Mouse (Mus musculus): Measurements from ENCODE around the gene Rps12-ps3.

Gene Rps12-ps3

GRCm38 (mm10) chr19:59351151-59351889 lies 29.2 kb downstream of the Rps12-ps3 start:
- no peak for DNase-seq (ENCODE audit: low spot score)

DNA sequence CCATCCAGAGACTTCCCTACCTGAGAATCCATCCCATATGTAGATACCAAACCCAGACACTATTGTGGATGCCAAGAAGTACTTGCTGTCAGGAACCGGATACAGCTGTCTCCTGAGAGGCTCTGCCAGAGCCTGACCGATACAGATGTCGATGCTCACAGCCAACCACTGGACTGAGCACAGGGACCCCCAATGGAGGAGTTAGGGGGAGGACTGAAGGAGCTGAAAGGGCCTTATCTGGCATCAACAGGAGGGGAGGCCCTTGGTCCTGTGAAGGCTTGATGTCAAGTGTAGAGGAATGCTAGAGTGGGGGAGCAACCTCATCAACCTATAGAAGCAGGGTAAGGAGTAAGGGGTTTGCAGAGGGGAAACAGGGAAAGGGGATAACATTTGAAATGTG lies 30.7 kb downstream of the Rps12-ps3 start:
- no peak for DNase-seq (ENCODE audit: low spot score)

- no peak for DNase-seq (ENCODE audit: low spot score)
Observed at GRCm38 (mm10) chr19:59354906-59355305, 32.8 kb downstream of the Rps12-ps3 start.

DNA sequence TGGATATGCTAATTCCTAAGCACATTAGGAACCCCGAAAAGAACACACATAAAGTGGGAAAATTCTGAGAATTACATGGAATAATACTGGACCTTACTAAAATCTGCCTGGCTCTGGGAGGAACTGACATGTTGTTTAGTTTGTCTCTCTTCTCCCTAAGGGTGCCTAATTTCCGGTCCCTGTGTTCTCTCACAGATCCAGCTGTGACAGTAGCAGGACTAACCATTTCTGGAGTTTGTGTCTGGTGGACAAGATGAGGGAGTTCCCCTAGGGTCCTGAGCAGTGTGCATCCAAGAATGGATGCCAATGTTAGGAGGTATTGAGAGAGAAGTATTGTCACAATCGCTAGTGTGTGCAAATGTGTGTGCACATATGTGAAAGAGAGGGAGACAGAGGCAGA lies 34.3 kb downstream of the Rps12-ps3 start:
- DNase-seq (ENCODE audit: low spot score) = no peak

GRCm38 (mm10) chr19:59356843-59357595 lies 34.9 kb downstream of the Rps12-ps3 start:
- DNase-seq (ENCODE audit: low spot score) = no peak

- DNase-seq (ENCODE audit: low spot score) = no peak
Observed at GRCm38 (mm10) chr19:59357878-59358277, 35.8 kb downstream of the Rps12-ps3 start.

GRCm38 (mm10) chr19:59359202-59359601 lies 37.1 kb downstream of the Rps12-ps3 start:
- no peak for DNase-seq (ENCODE audit: low spot score)

DNA sequence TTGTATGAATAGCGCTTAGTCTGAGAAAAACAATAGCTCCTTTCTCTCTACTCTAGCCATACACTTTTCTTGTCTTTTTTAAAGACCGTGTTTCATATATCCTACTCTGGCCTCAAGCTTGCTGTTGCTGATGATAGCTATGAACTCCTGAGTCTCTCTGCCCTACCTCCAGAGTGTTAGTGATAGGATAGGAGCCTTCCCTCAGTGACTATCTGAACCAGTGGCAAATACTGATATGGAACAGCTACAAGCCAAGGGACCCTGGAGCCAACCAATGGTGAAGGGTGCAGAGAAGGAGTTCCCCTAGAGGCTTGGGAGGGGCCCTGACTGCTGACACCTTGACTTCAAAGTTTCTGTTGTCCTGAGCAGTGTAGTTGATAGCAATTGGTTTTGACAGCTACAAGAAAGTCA lies 38.4 kb downstream of the Rps12-ps3 start:
- DNase-seq (ENCODE audit: low spot score) = peak; percentile 36

GRCm38 (mm10) chr19:59362646-59363045 lies 40.6 kb downstream of the Rps12-ps3 start:
- DNase-seq (ENCODE audit: low spot score) = no peak

DNA sequence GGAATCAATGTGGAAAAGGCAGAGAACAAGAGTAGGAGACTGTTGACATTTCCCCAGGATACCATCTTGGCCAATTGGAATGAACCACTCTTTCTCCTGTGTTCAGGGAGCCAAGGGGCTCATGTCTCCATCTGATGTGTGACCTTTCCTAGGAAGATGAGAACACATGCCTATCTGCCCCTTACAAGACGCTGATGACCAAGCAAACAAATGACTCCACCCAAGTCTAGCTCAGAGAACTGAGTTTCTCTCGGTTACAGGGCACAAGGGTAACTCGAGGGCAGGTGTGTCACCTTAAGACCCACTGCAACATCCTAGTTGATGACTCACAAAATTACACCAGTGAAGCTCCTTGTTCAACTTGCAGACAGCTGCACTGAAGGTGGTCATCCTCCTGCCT lies 41.6 kb downstream of the Rps12-ps3 start:
- DNase-seq (ENCODE audit: low spot score) = no peak

- no peak for DNase-seq (ENCODE audit: low spot score)
Observed at GRCm38 (mm10) chr19:59366724-59367123, 44.6 kb downstream of the Rps12-ps3 start.

GRCm38 (mm10) chr19:59367892-59368291 lies 45.8 kb downstream of the Rps12-ps3 start:
- no peak for DNase-seq (ENCODE audit: low spot score)

- DNase-seq (ENCODE audit: low spot score) = no peak
Observed at GRCm38 (mm10) chr19:59371016-59371415, 48.9 kb downstream of the Rps12-ps3 start.
